Mouse (Mus musculus) ES-Bruce4 (cell line): Measurements from ENCODE around the gene Mymk. TPM values are rescaled to one million over a fixed set of nuclear protein-coding genes. Genes with fewer than 3 reads are reported as not detected.

Experiments used
- H3K27ac ChIP-seq: 2 replicates; pipeline ENCODE4 v1.5.1; 2012; ENCODE audit warnings: low read length, inconsistent platforms; ENCODE audit not compliant: insufficient read depth
- H3K27me3 ChIP-seq: 2 replicates; pipeline ENCODE4 v1.6.1; 2012; ENCODE audit warnings: mild to moderate bottlenecking, low read length, inconsistent platforms; ENCODE audit not compliant: control insufficient read depth, poor library complexity, insufficient read depth, severe bottlenecking
- H3K36me3 ChIP-seq: 2 replicates; pipeline ENCODE4 v1.6.1; 2012; ENCODE audit warnings: inconsistent platforms, mild to moderate bottlenecking, low read length, moderate library complexity; ENCODE audit not compliant: control insufficient read depth, poor library complexity, insufficient read depth, severe bottlenecking
- H3K4me1 ChIP-seq: one replicate; pipeline ENCODE4 v1.8.1; 2011; ENCODE audit warnings: low read length; ENCODE audit not compliant: control insufficient read depth, insufficient read depth
- H3K4me3 ChIP-seq: 2 replicates; pipeline ENCODE4 v1.5.1; 2011; ENCODE audit warnings: low read depth, mild to moderate bottlenecking, low read length
- H3K9ac ChIP-seq: 2 replicates; pipeline ENCODE4 v1.6.1; 2012; ENCODE audit warnings: low read depth, mild to moderate bottlenecking, inconsistent platforms; ENCODE audit not compliant: poor library complexity, severe bottlenecking
- H3K9me3 ChIP-seq: replicated peaks from 2 replicates; pipeline ENCODE4 v1.6.1; 2012; ENCODE audit warnings: mild to moderate bottlenecking, low read length, inconsistent platforms; ENCODE audit not compliant: control insufficient read depth, poor library complexity, insufficient read depth, severe bottlenecking
- CTCF ChIP-seq: IDR thresholded peaks from one replicate; pipeline ENCODE4 v1.8.1; 2011; ENCODE audit warnings: low read depth, low read length
- EP300 ChIP-seq: IDR thresholded peaks from 2 replicates; pipeline ENCODE4 v1.6.1; 2011; ENCODE audit warnings: low read depth, low read length; ENCODE audit not compliant: insufficient read depth
- POLR2A ChIP-seq: IDR thresholded peaks from one replicate; pipeline ENCODE4 v1.8.1; 2011; ENCODE audit warnings: low read length; ENCODE audit not compliant: insufficient read depth
- polyA plus RNA-seq: library from polyadenylated mRNA; stranded (reverse); fragments of >200 nt; gene quantifications from 2 replicates; pipeline ENCODE4 v1.2.4, GENCODE M21; 2011; ENCODE audit warnings: low read depth; ENCODE audit not compliant: missing spikeins, insufficient read depth, insufficient read length

The Mymk gene
- polyA plus RNA-seq, 1 experiment = not detected

- no peaks in the 10 kb centered on the region for H3K36me3 ChIP-seq
- H3K4me3 ChIP-seq = no peak overlapping the region
- H3K27ac ChIP-seq = no peak overlapping the region
- H3K27me3 ChIP-seq = no peaks in the 10 kb centered on the region
- H3K4me1 ChIP-seq = no peaks in the 10 kb centered on the region
- H3K9ac ChIP-seq = no peak overlapping the region
- no peaks in the 10 kb centered on the region for H3K9me3 ChIP-seq
- no peak for TF ChIP-seq POLR2A
- no peak for TF ChIP-seq CTCF
- no peak for TF ChIP-seq EP300
Observed at GRCm38 (mm10) chr2:27058251-27058650, 13.7 kb downstream of the Mymk start.

GRCm38 (mm10) chr2:27049408-27049807 is 22.6 kb downstream of the Mymk start:
- H3K9me3 ChIP-seq = no peaks in the 10 kb centered on the region
- no peak overlapping the region for H3K27ac ChIP-seq
- no peaks in the 10 kb centered on the region for H3K36me3 ChIP-seq
- TF ChIP-seq EP300 (no peak), CTCF (no peak), POLR2A (no peak)
- no peak overlapping the region for H3K9ac ChIP-seq
- H3K4me3 ChIP-seq = no peak overlapping the region
- H3K27me3 ChIP-seq = no peaks in the 10 kb centered on the region
- H3K4me1 ChIP-seq = no peaks in the 10 kb centered on the region

- TF ChIP-seq EP300 (no peak), CTCF (no peak), POLR2A (no peak)
- Histone ChIP-seq H3K27me3 (no peaks in the 10 kb centered on the region), H3K9ac (no peak overlapping the region), H3K9me3 (no peaks in the 10 kb centered on the region), H3K4me1 (no peaks in the 10 kb centered on the region), H3K36me3 (no peaks in the 10 kb centered on the region), H3K27ac (no peak overlapping the region), H3K4me3 (no peak overlapping the region)
Observed at GRCm38 (mm10) chr2:27045979-27046770, 25.8 kb downstream of the Mymk start.

GRCm38 (mm10) chr2:27044641-27045040 is 27.3 kb downstream of the Mymk start:
- Histone ChIP-seq H3K27me3 (no peaks in the 10 kb centered on the region), H3K27ac (no peak overlapping the region), H3K4me1 (no peaks in the 10 kb centered on the region), H3K9me3 (no peaks in the 10 kb centered on the region), H3K4me3 (no peak overlapping the region), H3K9ac (no peak overlapping the region), H3K36me3 (no peaks in the 10 kb centered on the region)
- TF ChIP-seq CTCF = no peak
- no peak for TF ChIP-seq EP300
- no peak for TF ChIP-seq POLR2A

GRCm38 (mm10) chr2:27044166-27044565 is 27.8 kb downstream of the Mymk start:
- TF ChIP-seq POLR2A = no peak
- no peak for TF ChIP-seq EP300
- TF ChIP-seq CTCF = no peak
- H3K27me3 ChIP-seq = no peaks in the 10 kb centered on the region
- H3K9me3 ChIP-seq = no peaks in the 10 kb centered on the region
- H3K4me3 ChIP-seq = no peak overlapping the region
- no peaks in the 10 kb centered on the region for H3K36me3 ChIP-seq
- H3K27ac ChIP-seq = no peak overlapping the region
- H3K9ac ChIP-seq = no peak overlapping the region
- H3K4me1 ChIP-seq = no peaks in the 10 kb centered on the region

- H3K36me3 ChIP-seq = no peaks in the 10 kb centered on the region
- H3K27ac ChIP-seq = no peak overlapping the region
- H3K9ac ChIP-seq = no peak overlapping the region
- no peaks in the 10 kb centered on the region for H3K4me1 ChIP-seq
- H3K27me3 ChIP-seq = no peaks in the 10 kb centered on the region
- TF ChIP-seq EP300 (no peak), CTCF (peak; percentile 83)
- H3K9me3 ChIP-seq = no peaks in the 10 kb centered on the region
- no peak overlapping the region for H3K4me3 ChIP-seq
Observed at GRCm38 (mm10) chr2:27043461-27043860, 28.5 kb downstream of the Mymk start.
